Mouse (Mus musculus) spleen, adult 12 weeks (tissue): ENCODE results near the gene Pml.

Experiments
- DNase-seq: peaks from one replicate; pipeline ENCODE4 v3.0.0; 2022; ENCODE audit warnings: low spot score

The Pml gene

DNA sequence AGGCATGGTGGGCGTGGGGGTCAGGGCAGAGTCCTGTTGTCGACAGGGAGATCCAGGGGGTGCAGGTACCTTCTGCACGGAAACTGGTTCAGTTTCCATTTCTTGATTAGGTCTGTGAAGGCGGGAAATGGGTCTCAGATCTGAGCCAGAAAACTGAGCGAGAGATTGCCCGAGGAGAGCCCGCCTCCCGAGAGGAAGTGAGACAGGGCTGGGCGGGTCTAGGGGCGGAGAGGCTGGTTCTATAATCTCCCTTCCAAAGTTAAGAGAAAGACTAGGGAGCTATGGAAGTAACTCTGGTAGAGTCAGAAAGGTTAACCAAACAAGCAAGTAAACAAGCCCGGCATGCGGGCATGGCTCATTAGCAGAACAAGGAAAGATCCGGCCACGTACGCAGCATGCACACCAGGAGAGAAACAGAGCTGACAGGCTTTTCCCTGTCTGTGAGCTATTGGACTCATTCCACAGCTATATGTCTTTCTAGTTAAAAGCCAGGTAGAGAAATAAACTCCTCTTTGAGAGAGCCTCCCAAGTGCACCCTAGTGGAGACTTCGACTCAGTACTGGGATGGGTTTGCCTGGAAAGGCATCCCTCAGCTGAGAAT lies at the start of gene Pml:
Gene Pml, minus strand, starts transcription at position 195 of the 601 bp plus-strand sequence.
- peak; percentile 63 for DNase-seq

DNA sequence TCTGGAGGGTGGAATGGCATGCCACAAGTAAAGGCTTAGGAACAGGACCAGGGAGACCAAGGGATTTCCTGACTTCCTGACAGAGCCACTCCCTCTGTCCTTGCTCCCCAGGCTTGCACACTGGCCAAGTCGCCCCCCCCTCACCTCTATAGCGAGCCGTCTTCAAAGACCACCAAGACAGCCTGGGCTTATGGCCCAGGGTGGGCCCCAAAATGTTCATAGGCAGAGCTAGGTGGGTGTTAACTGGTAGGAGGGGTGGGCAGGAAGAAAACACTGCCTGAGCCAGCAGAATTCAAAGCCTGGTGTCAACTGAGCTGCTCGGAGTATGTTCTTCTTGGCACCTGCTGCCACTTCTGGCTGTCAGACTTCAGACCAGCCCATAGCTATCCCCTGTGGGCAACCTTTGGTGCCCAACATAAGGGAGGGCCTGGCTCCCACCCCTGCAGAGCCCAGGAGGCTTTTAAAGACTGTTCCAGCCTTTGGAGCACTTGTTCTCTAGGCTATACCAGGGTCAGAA lies 48.4 kb upstream of the Pml start:
- DNase-seq: no peak

DNA sequence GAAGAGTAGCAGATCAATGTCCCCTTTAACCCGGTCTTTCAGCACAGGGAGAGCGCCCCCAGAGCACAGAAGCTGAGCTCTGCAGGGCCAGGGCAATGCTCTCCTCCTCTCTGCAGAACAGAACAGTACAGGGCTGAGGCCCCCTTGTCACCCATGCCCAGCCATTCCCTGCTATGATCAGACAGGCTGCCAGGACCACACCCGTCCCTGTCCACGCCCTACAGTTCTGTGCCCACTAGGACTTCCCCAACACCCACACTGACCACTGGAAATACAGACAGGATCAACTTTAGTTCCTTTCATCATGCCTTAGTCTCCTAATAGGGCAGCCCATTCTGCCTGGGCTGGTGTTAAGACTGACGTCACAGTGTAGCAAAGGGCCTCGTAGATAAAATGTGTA lies 47.5 kb upstream of the Pml start:
- DNase-seq: no peak

DNA sequence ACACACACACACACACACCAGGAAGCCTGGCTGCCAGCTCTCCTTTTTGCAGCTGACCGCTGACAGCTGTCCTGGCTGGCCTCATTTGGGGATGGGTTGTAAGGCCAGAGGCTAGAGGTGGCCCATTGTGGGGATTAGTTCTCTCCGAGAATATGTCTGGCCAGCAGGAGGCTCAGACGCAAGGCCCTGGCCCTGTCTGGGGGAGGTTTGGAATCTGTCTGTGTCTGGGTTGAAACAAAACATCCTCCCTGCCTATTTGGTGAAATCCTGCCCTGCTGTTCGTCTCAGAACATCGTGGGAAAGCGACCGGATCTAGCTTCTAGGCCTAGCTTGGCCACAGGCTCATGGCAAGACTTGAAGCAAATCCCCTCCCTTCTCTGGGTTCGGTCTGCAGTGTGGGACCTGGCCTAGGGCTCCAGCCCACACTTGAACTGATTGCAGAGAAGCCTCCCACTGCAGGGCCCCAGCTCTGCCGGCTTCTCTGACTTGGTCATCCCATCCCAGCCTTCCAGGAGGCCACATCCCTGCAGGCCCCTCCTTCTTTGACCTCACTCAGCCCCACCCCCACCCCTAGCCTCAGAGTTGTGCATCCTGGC lies 46.3 kb upstream of the Pml start:
- DNase-seq: no peak

DNA sequence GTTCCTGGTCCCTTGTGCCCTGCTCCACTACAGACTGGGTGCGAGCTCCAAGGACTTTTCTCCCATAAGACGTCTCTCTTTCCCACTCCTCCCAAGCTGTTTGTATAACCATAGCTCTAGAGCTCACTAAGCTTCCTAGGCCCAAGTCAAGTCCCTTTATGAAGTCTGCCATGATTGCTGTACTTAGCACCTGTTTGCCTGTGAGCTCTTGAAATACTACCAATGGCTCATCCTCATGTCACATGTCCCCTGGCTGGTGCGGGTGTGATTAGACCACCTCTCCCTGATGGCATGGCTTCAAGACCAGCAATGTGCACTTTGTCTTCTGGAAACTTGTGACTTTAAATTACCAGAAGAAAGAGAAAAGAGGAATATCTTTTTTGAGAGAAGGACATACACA lies 45.8 kb upstream of the Pml start:
- no peak for DNase-seq

DNA sequence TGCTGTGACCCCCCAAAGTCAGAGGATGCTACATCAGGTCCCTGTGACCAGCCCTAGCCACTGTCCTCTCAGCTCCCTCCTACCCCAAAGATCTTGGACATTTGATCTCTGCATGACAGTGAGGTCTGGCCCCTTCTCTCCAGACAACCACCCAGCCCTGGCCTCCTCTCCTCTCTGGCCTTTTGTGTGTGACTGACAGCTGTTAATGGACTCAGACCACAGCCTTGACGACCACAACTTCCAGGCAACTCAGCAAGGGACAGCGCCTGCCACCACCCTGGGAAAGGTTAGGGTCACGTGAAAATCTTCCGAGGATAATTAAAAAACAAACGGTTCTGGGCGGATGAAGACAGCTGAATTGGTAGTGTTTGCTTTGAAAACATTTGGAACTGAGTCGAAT lies 44.9 kb upstream of the Pml start:
- no peak for DNase-seq

DNA sequence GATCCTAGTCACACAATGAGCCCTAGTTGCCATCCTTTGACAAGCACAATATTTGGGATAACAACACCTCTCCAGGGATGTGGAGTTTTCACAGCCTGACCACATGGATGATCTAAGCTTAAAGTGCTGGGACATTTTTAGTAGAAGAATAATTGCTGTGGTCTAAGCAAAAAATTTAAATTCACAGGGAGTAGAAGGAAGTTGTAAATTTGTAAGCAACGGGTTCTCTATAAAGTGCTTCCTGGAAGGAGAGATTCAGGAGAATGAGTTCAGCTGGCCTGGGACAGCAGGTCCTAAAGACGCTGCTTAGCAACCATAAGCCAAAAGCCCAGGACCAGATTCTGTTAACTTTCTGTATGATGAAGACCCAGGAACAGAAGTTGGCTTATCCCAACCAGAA lies 40.3 kb upstream of the Pml start:
- DNase-seq: no peak

DNA sequence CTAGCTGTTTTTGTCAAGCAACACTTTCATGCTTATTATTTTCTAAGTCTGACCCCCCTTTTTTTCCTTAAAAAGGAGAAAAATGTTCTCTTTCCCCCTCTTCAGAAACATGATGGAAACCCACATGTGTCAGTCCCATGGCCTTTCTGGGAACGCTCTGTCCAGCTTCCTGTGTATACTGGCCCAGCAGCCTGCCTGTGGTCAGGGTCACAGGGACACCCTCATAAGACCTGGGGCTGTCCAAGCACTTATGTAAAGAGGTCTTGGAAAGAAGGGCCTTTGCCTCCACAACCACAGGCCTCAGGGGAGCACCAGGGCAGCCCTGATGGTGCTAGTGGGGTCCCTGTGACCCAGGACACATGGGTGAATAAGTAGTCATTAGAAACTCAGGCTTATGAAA lies 39.5 kb upstream of the Pml start:
- DNase-seq: no peak

DNA sequence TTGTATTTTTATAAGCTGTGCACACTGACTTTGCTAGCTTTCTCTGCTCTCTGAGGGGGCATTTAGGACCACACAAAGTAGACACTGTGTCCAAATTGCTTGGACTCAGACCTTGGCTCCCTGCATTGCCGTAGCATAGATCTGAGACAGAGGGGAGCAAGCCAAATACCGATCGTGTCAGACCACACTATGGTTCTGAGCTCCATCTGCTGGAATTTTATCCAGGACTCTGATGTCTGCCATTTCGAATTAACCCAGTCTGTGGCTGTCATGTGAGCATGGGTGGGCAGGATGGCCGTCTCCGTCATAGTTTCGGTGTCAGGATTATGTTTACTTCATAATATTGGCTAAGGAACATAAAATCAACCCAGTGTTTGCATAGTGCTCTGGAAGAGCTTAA lies 33.8 kb upstream of the Pml start:
- DNase-seq: no peak

DNA sequence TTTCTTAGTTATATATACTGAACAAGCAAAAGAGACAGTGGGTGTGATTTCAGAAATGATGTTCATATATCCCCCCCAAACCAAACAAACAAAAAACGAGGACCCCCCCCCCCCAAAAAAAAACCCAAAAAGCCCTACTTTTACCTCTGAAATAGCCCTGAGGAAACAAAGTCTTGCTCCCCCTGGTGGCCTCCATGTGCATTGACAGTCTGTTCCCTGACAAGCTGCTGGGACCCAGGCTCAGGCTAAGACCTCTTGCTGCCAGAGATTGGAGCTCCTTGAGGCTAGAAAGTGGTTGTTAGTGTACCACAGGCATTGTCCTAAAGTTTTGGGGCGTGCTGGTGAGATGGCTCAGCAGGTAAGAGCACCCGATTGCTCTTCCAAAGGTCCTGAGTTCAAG lies 32.0 kb upstream of the Pml start:
- DNase-seq: no peak

DNA sequence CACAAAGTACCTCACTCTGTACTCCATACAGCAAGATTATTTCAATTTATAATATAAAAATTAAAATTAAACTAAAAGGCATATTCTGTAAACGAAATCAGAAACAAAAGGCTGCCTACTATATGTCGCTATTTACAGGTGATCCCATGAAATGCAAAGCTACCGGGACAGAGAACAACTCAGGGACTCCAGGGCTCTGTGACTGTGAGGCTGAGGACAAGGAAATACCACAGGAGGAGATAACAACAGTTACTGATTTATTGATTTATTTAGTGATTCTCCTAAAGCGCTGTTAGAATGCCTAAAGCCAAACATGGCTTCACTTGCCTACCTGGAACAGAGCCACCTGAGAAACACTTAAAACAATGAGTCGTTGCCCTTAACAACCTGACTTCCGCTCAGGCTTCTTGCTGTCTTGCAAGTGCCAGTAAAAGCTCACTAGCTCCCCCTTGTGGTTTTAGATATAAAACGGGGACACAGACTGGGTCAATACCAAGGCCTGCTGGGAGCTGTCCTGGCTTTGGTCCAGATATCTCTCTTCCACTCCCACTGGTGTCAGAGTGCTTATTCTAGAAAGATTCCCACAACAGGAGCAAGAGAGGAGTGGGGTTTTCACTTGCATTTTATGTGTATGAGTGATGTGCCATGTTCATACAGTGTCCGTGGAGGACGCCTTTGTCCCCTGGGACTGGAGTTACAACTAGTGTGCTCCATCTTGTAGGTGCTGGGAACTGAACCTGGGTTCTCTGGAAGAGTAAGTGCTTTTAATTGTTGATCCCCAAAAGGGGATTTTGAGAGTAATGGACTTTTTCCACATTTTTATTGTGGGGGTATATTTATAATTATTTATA lies 30.9 kb upstream of the Pml start:
- DNase-seq: peak; percentile 64

DNA sequence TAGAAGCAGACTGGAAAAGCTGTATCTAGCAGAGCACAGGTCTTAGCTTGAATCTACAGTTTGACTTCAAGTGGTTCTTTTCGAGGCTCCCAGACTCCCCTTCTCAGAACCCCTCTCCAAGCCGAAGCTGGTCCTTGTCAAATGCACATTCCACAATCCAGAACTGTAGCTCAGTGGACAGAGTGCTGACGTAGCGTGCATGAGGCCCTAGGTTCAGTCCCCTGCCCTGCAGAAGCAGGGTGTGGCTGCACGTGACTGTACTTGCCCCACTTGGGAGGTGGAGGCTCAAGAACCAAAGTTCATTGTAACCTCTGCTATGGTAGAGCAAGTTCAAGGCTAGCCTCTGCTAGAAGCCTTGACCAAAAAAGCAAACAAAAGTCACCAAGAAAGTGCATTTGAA lies 30.2 kb upstream of the Pml start:
- no peak for DNase-seq

DNA sequence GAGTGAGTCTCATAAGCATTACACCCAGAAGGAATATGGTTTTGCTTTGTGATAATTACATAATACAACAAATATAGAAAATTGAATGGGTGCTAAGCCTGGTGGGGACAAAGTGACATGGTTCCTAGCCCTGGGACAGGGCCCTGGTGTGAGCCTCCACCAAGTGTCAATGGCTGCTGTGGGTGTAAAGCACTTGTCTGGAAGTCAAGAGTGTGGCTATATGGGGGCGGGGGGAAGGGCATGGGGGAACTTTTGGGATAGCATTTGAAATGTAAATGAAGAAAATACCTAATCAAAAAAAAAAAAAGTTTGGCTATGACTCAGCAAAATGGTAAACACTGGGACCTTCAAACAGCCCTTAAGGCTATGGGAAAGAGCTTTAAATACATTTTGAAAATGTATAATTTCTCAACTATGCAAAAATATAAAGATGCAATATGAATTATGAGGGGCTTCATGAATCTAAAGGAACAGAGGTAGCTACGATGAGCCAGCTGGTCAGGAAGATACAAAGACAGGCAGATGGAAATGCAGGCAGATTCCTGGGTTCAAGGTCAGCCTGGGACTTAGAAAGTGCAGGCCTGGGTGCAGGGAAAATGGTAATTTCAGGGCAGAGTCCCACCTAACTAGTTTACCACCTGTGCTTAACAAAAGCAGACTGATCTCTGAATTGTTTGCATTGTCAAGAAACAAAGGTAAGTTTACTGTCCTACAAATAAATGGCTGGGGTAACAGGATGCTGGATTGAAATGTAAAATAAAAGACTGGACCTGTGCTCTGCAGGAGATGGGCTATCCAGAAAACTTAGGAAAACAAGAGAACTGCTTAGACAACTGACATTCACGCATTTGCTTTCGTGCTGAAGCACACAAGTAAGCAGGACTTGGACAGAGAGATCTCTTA lies 29.5 kb upstream of the Pml start:
- DNase-seq: no peak

DNA sequence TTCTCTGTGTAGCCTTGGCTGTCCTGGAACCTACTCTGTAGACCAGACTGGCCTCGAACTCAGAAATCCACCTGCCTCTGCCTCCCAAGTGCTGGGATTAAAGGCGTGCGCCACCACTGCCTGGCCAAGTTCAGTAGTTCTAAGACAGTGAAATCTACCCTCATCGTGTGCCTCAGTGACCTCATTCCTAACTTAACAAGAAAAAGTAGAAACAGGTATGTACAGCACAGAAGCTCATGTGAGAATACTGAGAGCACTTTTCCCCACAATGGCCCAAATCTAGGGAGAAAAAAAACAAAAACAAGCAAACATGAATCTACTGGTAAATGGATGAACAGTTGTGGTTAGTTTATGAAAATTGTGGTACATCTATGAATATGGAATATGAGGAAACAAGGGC lies 28.7 kb upstream of the Pml start:
- no peak for DNase-seq

DNA sequence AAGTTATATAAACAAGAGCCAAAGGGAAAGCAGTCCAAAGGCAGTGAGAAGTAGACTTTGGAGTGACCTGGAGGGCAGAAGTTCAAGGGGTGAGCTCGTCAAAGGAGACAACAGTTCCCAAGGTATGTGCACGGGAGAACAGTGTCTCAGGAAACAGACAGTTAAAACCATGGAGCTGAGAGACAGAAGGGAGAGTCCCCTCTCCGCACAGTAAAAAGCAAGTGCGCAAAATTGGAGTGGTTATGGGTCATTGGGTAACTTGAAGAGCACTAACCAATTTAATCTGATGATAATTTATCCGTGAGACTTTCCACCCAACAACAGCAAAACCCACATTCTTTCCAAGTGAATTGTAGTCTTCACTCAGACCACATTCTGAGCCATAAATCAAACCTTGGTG lies 26.8 kb upstream of the Pml start:
- DNase-seq: no peak

DNA sequence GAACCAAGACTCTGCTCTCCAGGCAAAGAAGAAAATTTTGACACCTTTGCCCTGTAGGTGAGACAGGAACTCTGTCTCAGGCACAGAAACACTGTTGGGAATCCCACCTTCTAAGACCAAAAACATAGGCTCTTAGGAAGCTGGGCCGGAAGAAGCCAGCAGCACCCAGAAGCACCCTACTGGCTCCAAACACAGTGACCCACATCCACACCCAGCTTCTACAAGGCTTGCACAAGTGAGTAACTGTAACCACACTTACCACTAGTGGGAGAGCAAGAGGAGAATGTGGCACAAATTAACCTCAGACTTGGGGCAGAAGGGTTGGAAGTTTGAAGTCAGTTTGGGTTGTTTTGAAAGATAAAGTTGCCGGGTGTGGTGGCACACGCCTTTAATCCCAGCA lies 26.2 kb upstream of the Pml start:
- DNase-seq: no peak

DNA sequence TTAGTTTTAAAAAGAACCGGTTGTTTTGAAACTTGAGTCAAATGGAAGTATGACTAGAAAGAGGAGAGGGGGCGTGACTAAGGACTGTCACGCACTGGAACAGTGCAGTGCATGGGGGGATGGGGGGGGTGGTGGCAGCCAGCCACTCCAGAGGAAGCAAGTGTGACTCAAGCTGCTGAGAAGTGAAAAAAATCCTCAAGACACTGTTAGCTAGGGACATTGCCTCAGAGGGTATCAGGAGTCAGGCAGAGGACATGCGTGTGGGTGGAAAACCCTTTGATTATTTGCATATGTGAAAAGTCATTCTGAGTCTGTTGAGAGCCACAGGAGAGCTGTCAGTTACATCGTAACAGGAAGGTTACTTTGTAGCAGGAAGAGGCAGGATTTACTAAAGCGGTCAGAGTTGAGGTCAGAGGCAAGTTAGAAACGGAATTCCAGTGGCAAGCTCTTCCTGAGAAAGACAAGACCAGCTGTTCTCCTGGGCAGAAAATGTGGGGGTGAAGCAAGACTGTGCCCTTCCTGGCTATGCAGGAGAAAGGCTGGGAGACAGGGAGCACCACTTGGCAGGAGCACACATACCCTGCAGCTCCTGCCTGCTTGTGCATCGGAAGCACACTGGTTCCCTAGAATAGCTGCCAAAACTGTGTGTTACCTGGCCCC lies 25.7 kb upstream of the Pml start:
- DNase-seq: no peak

DNA sequence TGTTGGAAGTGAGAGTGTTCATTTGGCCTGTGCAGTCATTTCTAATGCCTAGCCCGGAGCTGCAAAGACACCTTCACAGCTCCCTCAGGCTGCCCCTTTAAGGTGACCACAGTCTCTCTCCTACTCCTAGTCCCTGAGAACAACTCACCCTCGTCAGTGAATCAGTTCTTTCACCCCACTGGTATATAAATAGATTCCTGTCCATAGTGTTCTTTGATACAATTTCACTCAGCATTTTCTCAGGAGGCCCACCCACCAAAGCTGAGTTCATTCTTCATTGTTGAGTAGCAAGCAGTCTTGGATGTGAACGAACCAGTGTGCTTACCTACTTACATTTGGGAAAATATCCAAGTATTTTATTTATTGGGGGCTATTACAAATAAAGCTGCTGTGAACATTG lies 25.0 kb upstream of the Pml start:
- no peak for DNase-seq

DNA sequence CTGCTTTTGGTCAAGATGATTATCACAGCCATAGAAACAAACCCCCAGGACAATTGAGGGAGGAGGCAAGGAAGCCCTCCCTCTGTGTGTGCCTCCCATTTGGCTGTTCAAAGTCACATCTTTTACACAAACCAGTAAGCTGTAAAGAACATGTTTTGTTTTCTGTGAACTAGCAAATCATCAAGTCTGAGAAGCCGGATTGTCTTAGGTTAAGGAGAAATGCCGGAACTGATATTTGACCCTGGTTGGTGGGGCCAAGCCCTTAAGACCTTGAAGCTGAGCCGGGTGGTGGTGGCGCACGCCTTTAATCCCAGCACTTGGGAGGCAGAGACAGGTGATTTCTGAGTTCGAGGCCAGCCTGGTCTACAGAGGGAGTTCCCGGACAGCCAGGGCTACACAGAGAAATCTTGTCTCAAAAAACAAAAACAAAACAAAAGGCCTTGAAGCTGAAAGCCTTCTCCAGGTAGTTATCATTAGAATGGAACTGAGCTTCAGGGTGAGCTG lies 24.6 kb upstream of the Pml start:
- DNase-seq: no peak

DNA sequence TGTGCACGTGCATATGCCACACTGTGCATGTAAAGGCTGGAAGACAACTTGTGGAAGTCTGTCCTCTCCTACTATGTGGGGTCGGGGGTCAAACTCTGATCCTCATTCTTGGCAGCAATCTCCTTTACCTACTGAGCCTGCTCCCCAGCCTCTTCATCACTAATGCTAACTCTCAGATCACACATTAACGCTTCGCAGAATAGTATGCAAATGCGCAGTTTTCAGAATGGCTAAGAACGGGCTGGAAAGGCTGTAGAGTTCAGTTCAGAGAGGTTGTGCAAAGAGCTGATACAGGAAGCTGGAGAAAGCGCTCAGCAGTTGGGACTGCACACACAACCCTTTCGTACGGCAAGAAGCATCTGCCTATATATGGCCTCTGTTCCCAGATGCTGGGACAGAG lies 23.3 kb upstream of the Pml start:
- DNase-seq: no peak

DNA sequence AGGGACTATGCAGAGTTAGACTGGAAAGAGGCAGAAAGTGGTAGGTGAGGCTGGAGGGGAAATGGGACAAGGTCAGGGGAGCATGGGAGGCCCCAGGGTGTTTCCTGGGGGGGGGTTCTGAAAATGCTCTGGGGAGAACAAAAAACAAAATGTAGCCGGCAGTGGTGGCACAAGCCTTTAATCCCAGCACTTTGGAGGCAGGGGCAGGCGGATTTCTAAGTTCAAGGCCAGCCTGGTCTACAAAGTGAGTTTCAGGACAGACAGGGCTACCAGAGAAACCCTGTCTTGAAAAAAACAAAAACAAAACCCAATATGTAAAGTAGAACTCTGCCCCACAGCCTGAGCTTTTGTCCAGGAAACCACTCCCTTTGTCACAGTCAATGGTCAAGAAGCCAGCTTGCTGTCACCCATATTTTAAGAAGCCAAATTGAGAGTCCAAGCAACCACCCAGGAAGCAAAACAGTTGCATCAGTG lies 22.5 kb upstream of the Pml start:
- no peak for DNase-seq
